In the genomic region with DNA sequence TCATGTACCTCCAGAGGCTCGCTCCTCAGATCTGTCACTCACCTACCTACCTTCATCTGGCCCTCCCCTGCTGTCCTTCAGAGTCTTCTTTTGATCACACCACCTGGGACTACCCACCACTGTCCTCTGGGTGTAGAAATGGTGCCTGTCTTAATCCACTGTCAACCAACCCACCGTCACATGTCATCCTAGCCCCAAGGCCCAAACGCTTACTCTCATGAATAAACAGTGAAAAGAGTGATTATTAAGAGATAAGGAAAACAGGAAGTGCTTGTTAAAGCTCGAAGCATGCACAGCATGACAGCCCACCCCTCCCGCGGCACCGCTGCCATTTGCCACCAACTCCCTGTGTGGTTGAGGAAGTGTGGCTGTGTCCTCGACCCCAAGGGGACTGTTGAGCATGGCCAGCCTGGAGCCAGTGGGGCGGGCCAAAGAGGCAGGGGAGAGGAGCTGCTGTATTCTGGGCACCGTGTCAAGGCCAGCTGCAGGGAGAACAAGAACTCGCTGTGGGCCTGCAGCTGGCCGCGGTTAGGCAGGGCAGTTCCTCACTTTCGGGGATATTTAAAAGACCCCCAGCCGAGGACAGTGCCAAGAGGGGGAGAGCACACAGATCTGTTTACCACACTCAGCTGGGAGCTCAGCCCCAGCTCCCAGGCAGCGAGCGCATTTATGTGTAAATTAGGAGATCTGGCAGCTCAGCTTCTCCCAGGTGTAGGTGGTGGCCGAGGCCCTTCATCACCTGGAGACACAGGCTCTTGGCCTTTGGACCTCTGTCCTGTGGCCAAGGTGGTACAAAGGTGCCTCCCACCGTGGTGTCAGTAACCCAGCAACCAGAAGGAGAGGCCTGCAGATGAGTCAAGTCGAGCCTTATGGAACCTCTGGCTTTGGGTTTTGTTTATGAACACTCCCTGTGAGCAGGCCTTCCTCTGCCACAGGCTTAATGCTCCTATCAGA, we compare ENCODE assay signal across 8 mouse cellular contexts.
A peak's percentile ranks its signal among the peaks of the same experiment; 100 is the strongest.
DNase-seq lines count a peak whose midpoint lies in the region; ATAC-seq and TF ChIP-seq lines count a peak whose summit lies in the region.

No protein-coding gene starts in this region.

- DNase-seq in ES-CJ7 (ENCODE audit: low read depth, low spot score): peak; percentile 46
- DNase-seq in c-Kit-positive CD71-negative TER-119-negative erythroid progenitor cells, embryonic 14.5 days (ENCODE audit: low read depth): peak; percentile 25
- DNase-seq in gastrocnemius, adult 18-20 months (ENCODE audit: low spot score): peak; percentile 55
- DNase-seq in hindbrain, embryonic 11.5 days (ENCODE audit: low spot score): peak; percentile 11
- peak; percentile 91 for DNase-seq in layer of hippocampus, adult 9-11 months
- DNase-seq in lung, postnatal 10 days: peak; percentile 90
- peak; percentile 13 for DNase-seq in retina, postnatal 7 days (ENCODE audit: low read depth, low spot score)
- no peak for DNase-seq in thymus, adult 2 months

- peak; percentile 22; the same call in 1 of the 2 replicates for ATAC-seq in hindbrain, embryonic 11.5 days (ENCODE audit: low FRiP score)

- no peaks in the 10 kb centered on the region for H3K27me3 ChIP-seq in hindbrain, embryonic 11.5 days (ENCODE audit: control insufficient read depth, insufficient read depth, low read length)
- no peaks in the 10 kb centered on the region for H3K27me3 ChIP-seq in thymus, adult 2 months (ENCODE audit: control insufficient read depth, insufficient read depth, low read length)

- no peak overlapping the region; the same call in 1 of the 2 replicates for H3K4me2 ChIP-seq in hindbrain, embryonic 11.5 days (replicated peaks; ENCODE audit: low read depth, low read length)

- WGBS in hindbrain, embryonic 11.5 days: 15% methylated on average over 20 of the region's 20 CpGs
- WGBS in thymus, adult 2 months: 14% methylated on average over 20 of the region's 20 CpGs

- H3K27ac ChIP-seq in hindbrain, embryonic 11.5 days (ENCODE audit: low read depth, low read length): no peak overlapping the region
- no peak overlapping the region for H3K27ac ChIP-seq in thymus, adult 2 months (ENCODE audit: control insufficient read depth, insufficient read depth, low read length)

- H3K4me1 ChIP-seq in hindbrain, embryonic 11.5 days (replicated peaks; ENCODE audit: control insufficient read depth, insufficient read depth, low read length): 0 out of 2 replicates have a peak, but pooled peaks cover 2% of the 10 kb centered on the region
- peaks cover 18% of the 10 kb centered on the region for H3K4me1 ChIP-seq in thymus, adult 2 months (replicated peaks; ENCODE audit: control insufficient read depth, insufficient read depth, low read length)

- H3K36me3 ChIP-seq in hindbrain, embryonic 11.5 days (ENCODE audit: control insufficient read depth, insufficient read depth, low read length): no peaks in the 10 kb centered on the region
- no peaks in the 10 kb centered on the region for H3K36me3 ChIP-seq in thymus, adult 2 months (ENCODE audit: control insufficient read depth, insufficient read depth, low read length)

- no peak overlapping the region for H3K4me3 ChIP-seq in hindbrain, embryonic 11.5 days (ENCODE audit: low read depth, low read length)
- no peak overlapping the region for H3K4me3 ChIP-seq in thymus, adult 2 months (ENCODE audit: control insufficient read depth, insufficient read depth, low read length)

- no peaks in the 10 kb centered on the region for H3K9me3 ChIP-seq in hindbrain, embryonic 11.5 days (ENCODE audit: control insufficient read depth, low read length)

- TF ChIP-seq POLR2A in thymus, adult 2 months (IDR thresholded peaks at IDR 0.05; ENCODE audit: control insufficient read depth, extremely low read depth, insufficient read depth, low read length, poor library complexity): no peak

- TF ChIP-seq CTCF in thymus, adult 2 months (IDR thresholded peaks at IDR 0.05; ENCODE audit: borderline replicate concordance, control insufficient read depth, extremely low read depth, insufficient read depth, low read length, poor library complexity): no peak

- no peak overlapping the region for H3K9ac ChIP-seq in hindbrain, embryonic 11.5 days (ENCODE audit: low read depth, low read length)
